Mouse (Mus musculus): ENCODE results near the gene Timp3. TPM values are rescaled to one million over a fixed set of nuclear protein-coding genes. Genes with fewer than 3 reads are reported as not detected.
"Not testable (repeated sequence)": the region's sequence is repeated elsewhere in the genome, so short reads cannot be mapped to it uniquely, and the experiment has no call there.

Gene Timp3
- total RNA-seq, 1 experiment = 28.8 TPM

DNA sequence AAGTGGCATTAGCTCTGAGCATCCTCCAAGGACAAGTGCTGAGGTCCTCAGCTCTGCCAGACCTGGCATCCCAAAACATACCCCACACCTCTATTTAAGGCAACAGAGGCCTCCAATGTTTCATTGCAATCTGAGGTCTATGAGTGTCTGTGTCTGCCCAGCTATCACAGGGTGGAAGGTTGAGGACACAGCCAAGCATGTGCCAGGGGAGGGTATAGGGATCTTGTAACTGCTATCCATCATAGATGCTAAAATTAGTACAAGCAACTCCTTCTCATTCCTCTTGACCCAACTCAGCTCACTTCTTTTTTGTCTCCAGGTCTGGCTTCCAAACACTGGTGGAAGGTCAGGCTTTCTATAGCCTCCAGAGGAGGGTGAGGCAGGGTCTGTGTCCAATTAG, 71.4 kb downstream of the Timp3 start:
- no peak for TF ChIP-seq ZC3H11A (IDR thresholded peaks at IDR 0.05; ENCODE audit: borderline replicate concordance, low read depth, low read length)
- no peak for TF ChIP-seq HCFC1 (IDR thresholded peaks at IDR 0.05; ENCODE audit: borderline replicate concordance, insufficient read depth, low read length)
- no peak for TF ChIP-seq ZNF384 (IDR thresholded peaks at IDR 0.05; ENCODE audit: low read depth, low read length)
- TF ChIP-seq CHD2 (IDR thresholded peaks at IDR 0.05; ENCODE audit: low read depth, low read length) = no peak
- no peak for TF ChIP-seq MAFK (IDR thresholded peaks at IDR 0.05; ENCODE audit: insufficient read depth, low read depth, low read length)
- H3K9ac ChIP-seq (ENCODE audit: insufficient read depth, low read depth, low read length, poor library complexity, severe bottlenecking) = no peak overlapping the region
- no peaks in the 10 kb centered on the region for H3K36me3 ChIP-seq (ENCODE audit: control insufficient read depth, insufficient read depth, low read length, poor library complexity, severe bottlenecking)
- no peak overlapping the region for H3K4me3 ChIP-seq (ENCODE audit: insufficient read depth in 1 of 2, low read depth in 1 of 2, low read length in 2 of 2, poor library complexity in 1 of 2, severe bottlenecking in 1 of 2)
- no peaks in the 10 kb centered on the region for H3K9me3 ChIP-seq (ENCODE audit: control insufficient read depth, insufficient read depth, low read depth, low read length)
- DNase-seq (ENCODE audit: low read depth, low spot score) = no peak
- in situ Hi-C loops (cut with MboI; ENCODE audit: low sequenced_read_pairs in 2 of 2, unreplicated experiment in 2 of 2) = no loop called here
- no peak overlapping the region for H3K27ac ChIP-seq (ENCODE audit: insufficient read depth, low read depth, low read length, poor library complexity, severe bottlenecking)
- H3K4me1 ChIP-seq (ENCODE audit: control insufficient read depth in 2 of 2, insufficient read depth in 2 of 2, low read length in 2 of 2, poor library complexity in 1 of 2) = no peaks in the 10 kb centered on the region

DNA sequence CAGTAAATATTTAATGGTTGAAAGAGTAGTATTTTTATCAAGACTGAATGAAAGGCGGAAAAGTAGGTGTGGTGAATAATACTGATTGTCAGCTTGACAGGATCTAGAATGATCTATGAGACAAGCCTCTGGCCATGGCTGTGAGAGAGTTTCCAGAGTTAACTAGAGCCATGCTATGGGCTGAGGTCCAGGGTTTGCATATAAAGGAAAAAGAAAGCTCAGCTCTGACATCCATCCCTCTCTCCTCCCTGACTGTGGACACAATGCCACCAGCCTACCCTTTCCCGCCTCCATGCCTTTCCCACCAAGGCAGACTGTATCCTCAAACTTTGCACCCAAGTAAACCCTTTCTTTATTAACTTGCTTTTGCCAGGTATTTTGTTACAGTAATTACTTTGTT, 73.9 kb downstream of the Timp3 start:
- no peak overlapping the region for H3K9ac ChIP-seq (ENCODE audit: insufficient read depth, low read depth, low read length, poor library complexity, severe bottlenecking)
- H3K9me3 ChIP-seq (ENCODE audit: control insufficient read depth, insufficient read depth, low read depth, low read length) = no peaks in the 10 kb centered on the region
- DNase-seq (ENCODE audit: low read depth, low spot score) = no peak
- no peaks in the 10 kb centered on the region for H3K4me1 ChIP-seq (ENCODE audit: control insufficient read depth in 2 of 2, insufficient read depth in 2 of 2, low read length in 2 of 2, poor library complexity in 1 of 2)
- no peak overlapping the region for H3K27ac ChIP-seq (ENCODE audit: insufficient read depth, low read depth, low read length, poor library complexity, severe bottlenecking)
- no peak overlapping the region for H3K4me3 ChIP-seq (ENCODE audit: insufficient read depth in 1 of 2, low read depth in 1 of 2, low read length in 2 of 2, poor library complexity in 1 of 2, severe bottlenecking in 1 of 2)
- no peaks in the 10 kb centered on the region for H3K36me3 ChIP-seq (ENCODE audit: control insufficient read depth, insufficient read depth, low read length, poor library complexity, severe bottlenecking)
- in situ Hi-C loops (cut with MboI; ENCODE audit: low sequenced_read_pairs in 2 of 2, unreplicated experiment in 2 of 2) = no loop called here
- TF ChIP-seq CHD2 (IDR thresholded peaks at IDR 0.05; ENCODE audit: low read depth, low read length) (no peak), MAFK (IDR thresholded peaks at IDR 0.05; ENCODE audit: insufficient read depth, low read depth, low read length) (no peak), HCFC1 (IDR thresholded peaks at IDR 0.05; ENCODE audit: borderline replicate concordance, insufficient read depth, low read length) (no peak), ZNF384 (IDR thresholded peaks at IDR 0.05; ENCODE audit: low read depth, low read length) (no peak), ZC3H11A (IDR thresholded peaks at IDR 0.05; ENCODE audit: borderline replicate concordance, low read depth, low read length) (no peak)

DNA sequence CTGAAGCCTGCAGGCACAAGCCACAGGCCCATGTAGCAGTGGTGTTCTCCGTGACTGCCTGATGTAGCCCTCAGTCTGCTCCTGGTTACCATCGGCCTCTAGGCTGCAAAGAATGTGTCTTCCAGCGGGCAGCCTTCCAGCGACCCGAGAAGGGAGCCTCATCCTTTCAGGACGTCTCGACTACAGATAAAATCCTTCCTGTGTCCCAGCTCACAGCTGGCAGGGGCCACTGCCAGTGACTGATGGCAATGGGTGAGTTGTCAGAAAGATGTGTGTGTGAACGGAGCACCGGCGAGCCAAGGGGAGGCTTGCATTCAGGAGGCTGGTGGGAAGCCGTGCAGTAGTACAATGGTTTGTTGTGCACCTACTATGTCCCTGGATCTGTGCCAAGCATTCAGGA, 75.7 kb downstream of the Timp3 start:
- in situ Hi-C loops (cut with MboI; ENCODE audit: low sequenced_read_pairs in 2 of 2, unreplicated experiment in 2 of 2) = no loop called here
- DNase-seq (ENCODE audit: low read depth, low spot score) = no peak
- Histone ChIP-seq H3K36me3 (ENCODE audit: control insufficient read depth, insufficient read depth, low read length, poor library complexity, severe bottlenecking) (no peaks in the 10 kb centered on the region), H3K4me1 (ENCODE audit: control insufficient read depth in 2 of 2, insufficient read depth in 2 of 2, low read length in 2 of 2, poor library complexity in 1 of 2) (no peaks in the 10 kb centered on the region), H3K4me3 (ENCODE audit: insufficient read depth in 1 of 2, low read depth in 1 of 2, low read length in 2 of 2, poor library complexity in 1 of 2, severe bottlenecking in 1 of 2) (no peak overlapping the region), H3K9ac (ENCODE audit: insufficient read depth, low read depth, low read length, poor library complexity, severe bottlenecking) (no peak overlapping the region), H3K9me3 (ENCODE audit: control insufficient read depth, insufficient read depth, low read depth, low read length) (no peaks in the 10 kb centered on the region), H3K27ac (ENCODE audit: insufficient read depth, low read depth, low read length, poor library complexity, severe bottlenecking) (no peak overlapping the region)
- no peak for TF ChIP-seq CHD2 (IDR thresholded peaks at IDR 0.05; ENCODE audit: low read depth, low read length)
- no peak for TF ChIP-seq ZNF384 (IDR thresholded peaks at IDR 0.05; ENCODE audit: low read depth, low read length)
- no peak for TF ChIP-seq MAFK (IDR thresholded peaks at IDR 0.05; ENCODE audit: insufficient read depth, low read depth, low read length)
- no peak for TF ChIP-seq HCFC1 (IDR thresholded peaks at IDR 0.05; ENCODE audit: borderline replicate concordance, insufficient read depth, low read length)
- TF ChIP-seq ZC3H11A (IDR thresholded peaks at IDR 0.05; ENCODE audit: borderline replicate concordance, low read depth, low read length) = no peak

DNA sequence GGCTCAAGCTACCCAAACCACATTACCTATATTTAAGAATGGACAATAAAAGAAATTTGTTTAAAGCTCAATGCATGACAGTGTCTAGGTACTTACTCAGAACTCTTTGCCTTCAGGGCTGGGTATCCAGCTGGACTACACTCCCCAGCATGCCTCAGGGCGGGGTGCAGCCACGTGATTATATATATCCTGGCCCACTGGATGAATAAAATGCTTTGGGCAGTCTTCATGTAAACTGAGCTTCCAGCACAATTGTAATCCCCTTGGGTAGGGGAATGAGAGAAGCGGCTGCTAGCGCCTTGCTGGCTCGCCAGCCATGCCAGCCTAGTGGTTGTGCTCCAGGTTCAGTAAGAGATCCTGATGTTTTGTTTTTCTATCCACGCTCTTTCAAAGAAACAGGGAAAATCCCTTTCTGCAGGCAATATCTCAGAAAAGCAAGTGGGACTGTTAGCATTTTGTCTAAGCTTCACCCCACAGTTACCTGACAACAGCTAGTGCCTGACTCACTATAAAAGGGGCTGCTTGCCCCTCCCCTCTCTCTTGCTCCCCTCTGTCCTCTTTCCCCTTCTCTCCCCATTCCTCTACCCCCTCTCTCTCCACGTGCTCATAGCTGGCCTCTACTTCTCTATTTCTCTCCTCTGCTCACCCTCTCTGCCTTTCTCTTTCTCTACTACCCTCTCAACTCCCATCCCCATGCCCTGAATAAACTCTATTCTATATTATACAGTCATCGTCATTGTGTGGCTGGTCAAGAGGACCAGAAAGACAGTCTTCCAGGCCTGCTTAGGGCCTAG, 76.4 kb downstream of the Timp3 start:
- TF ChIP-seq MAFK (IDR thresholded peaks at IDR 0.05; ENCODE audit: insufficient read depth, low read depth, low read length) (no peak), HCFC1 (IDR thresholded peaks at IDR 0.05; ENCODE audit: borderline replicate concordance, insufficient read depth, low read length) (peak; percentile 66; the same call in 1 of the 2 replicates), CHD2 (IDR thresholded peaks at IDR 0.05; ENCODE audit: low read depth, low read length) (no peak), ZNF384 (IDR thresholded peaks at IDR 0.05; ENCODE audit: low read depth, low read length) (no peak)
- in situ Hi-C loops (cut with MboI; ENCODE audit: low sequenced_read_pairs in 2 of 2, unreplicated experiment in 2 of 2) = no loop called here
- H3K36me3 ChIP-seq (ENCODE audit: control insufficient read depth, insufficient read depth, low read length, poor library complexity, severe bottlenecking) = no peaks in the 10 kb centered on the region
- no peak for DNase-seq (ENCODE audit: low read depth, low spot score)
- no peak overlapping the region for H3K4me3 ChIP-seq (ENCODE audit: insufficient read depth in 1 of 2, low read depth in 1 of 2, low read length in 2 of 2, poor library complexity in 1 of 2, severe bottlenecking in 1 of 2)
- no peaks in the 10 kb centered on the region for H3K9me3 ChIP-seq (ENCODE audit: control insufficient read depth, insufficient read depth, low read depth, low read length)
- H3K4me1 ChIP-seq (ENCODE audit: control insufficient read depth in 2 of 2, insufficient read depth in 2 of 2, low read length in 2 of 2, poor library complexity in 1 of 2) = no peaks in the 10 kb centered on the region
- no peak overlapping the region for H3K9ac ChIP-seq (ENCODE audit: insufficient read depth, low read depth, low read length, poor library complexity, severe bottlenecking)
- H3K27ac ChIP-seq (ENCODE audit: insufficient read depth, low read depth, low read length, poor library complexity, severe bottlenecking) = no peak overlapping the region

DNA sequence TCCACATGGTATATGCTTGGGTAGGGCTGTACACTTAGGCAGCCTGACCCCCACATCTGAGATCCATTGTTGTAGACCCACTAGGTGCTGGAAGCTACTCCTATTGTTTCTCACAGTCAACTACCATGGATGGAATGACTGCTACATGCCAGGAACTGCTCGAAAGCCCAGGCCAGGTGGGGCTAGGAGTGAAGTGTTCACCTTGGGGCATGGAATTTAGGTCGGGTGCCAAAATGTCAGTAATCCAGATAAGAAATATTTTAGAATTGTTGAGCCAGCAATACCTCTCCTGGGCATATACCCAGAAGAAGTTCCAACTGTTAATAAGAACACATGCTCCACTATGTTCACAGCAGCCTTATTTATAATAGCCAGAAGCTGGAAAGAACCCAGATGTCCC, 78.6 kb downstream of the Timp3 start:
- H3K9ac ChIP-seq (ENCODE audit: insufficient read depth, low read depth, low read length, poor library complexity, severe bottlenecking); H3K4me1 ChIP-seq (ENCODE audit: control insufficient read depth in 2 of 2, insufficient read depth in 2 of 2, low read length in 2 of 2, poor library complexity in 1 of 2); DNase-seq (ENCODE audit: low read depth, low spot score); H3K36me3 ChIP-seq (ENCODE audit: control insufficient read depth, insufficient read depth, low read length, poor library complexity, severe bottlenecking); H3K4me3 ChIP-seq (ENCODE audit: insufficient read depth in 1 of 2, low read depth in 1 of 2, low read length in 2 of 2, poor library complexity in 1 of 2, severe bottlenecking in 1 of 2); H3K27ac ChIP-seq (ENCODE audit: insufficient read depth, low read depth, low read length, poor library complexity, severe bottlenecking); in situ Hi-C loops (cut with MboI; ENCODE audit: low sequenced_read_pairs in 2 of 2, unreplicated experiment in 2 of 2); H3K9me3 ChIP-seq (ENCODE audit: control insufficient read depth, insufficient read depth, low read depth, low read length): not testable (repeated sequence)
